Mouse (Mus musculus) forebrain, embryonic 12.5 days (tissue): Measurements from ENCODE around the gene Gm21905. TPM values are rescaled to one million over a fixed set of nuclear protein-coding genes. Genes with fewer than 3 reads are reported as not detected.
A peak's percentile ranks its signal among the peaks of the same experiment; 100 is the strongest.

Experiments
- ATAC-seq: fragments of 200-750 bp; cut with Nextera tagmentation; 2 replicates; pipeline ENCODE4 v1.8.0; 2017; ENCODE audit warnings: moderate TSS enrichment; ENCODE audit not compliant: low FRiP score
- H3K27ac ChIP-seq: fragments of 300-500 bp; sonication (generic); 2 replicates; pipeline ENCODE4 v1.5.1; 2016; ENCODE audit warnings: mild to moderate bottlenecking
- H3K27me3 ChIP-seq: fragments of 300-500 bp; sonication (generic); 2 replicates; pipeline ENCODE4 v1.6.1; 2016; ENCODE audit warnings: mild to moderate bottlenecking
- H3K36me3 ChIP-seq: fragments of 300-500 bp; sonication (generic); replicated peaks from 2 replicates; pipeline ENCODE4 v1.6.1; 2016; ENCODE audit warnings: mild to moderate bottlenecking
- H3K4me1 ChIP-seq: fragments of 300-500 bp; sonication (generic); 2 replicates; pipeline ENCODE4 v1.6.1; 2016
- H3K4me2 ChIP-seq: fragments of 300-500 bp; sonication (generic); 2 replicates; pipeline ENCODE4 v1.6.1; 2016; ENCODE audit warnings: mild to moderate bottlenecking, moderate library complexity
- H3K4me3 ChIP-seq: fragments of 300-500 bp; sonication (generic); replicated peaks from 2 replicates; pipeline ENCODE4 v1.5.1; 2016; ENCODE audit warnings: mild to moderate bottlenecking
- H3K9ac ChIP-seq: fragments of 300-500 bp; sonication (generic); 2 replicates; pipeline ENCODE4 v1.6.1; 2016; ENCODE audit warnings: mild to moderate bottlenecking
- H3K9me3 ChIP-seq: fragments of 300-500 bp; sonication (generic); 2 replicates; pipeline ENCODE4 v1.6.1; 2016
- WGBS: fragments of 180-500 bp; shearing (Covaris S2); methylation state at CpG from one replicate; pipeline ENCODE4 v1.1.7; 2016; 5-methylcytosine and 5-hydroxymethylcytosine counted together
- polyA plus RNA-seq: library from polyadenylated mRNA; unstranded; fragments of >200 nt; fragmentation: Nextera tagmentation; extraction: Ambion mirVana; gene quantifications from 2 replicates; pipeline ENCODE4 v1.2.1, GENCODE M21; 2016

Gm21905 gene
- polyA plus RNA-seq = not detected in 2 replicates

DNA sequence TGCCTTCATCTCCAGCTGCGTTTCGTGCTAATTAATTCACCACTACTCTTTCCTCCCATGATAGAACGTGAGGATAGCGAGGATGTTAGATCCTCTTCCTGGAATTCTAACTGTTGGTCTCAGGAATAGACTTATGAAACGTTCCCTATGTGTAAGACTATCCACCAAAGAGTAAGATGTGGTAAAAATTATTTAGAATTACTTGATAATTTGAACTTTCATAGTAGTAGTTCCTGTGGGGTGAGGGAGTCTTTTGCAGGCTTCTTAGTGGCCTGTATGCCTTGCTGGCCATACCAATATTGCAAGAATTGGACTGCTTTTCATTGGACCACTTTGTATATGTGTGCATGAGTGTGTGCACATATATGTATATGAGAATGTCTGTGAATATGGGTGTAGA is at the start of gene Gm21905:
Gm21905 (minus strand) TSS at position 101 of the 400 bp plus-strand sequence.
- H3K4me1 ChIP-seq = no peaks in the 10 kb centered on the region
- H3K9ac ChIP-seq = no peak within 1 kb of the TSS
- H3K27ac ChIP-seq = no peak within 1 kb of the TSS
- no peaks in the 10 kb centered on the region for H3K27me3 ChIP-seq
- WGBS = 84% methylated on average over 5 of the region's 5 CpGs
- no peak within 1 kb of the TSS for H3K4me2 ChIP-seq
- no peaks in the 10 kb centered on the region for H3K9me3 ChIP-seq
- H3K4me3 ChIP-seq = no peak within 1 kb of the TSS
- ATAC-seq = no peak
- H3K36me3 ChIP-seq = no peaks in the 10 kb centered on the region

DNA sequence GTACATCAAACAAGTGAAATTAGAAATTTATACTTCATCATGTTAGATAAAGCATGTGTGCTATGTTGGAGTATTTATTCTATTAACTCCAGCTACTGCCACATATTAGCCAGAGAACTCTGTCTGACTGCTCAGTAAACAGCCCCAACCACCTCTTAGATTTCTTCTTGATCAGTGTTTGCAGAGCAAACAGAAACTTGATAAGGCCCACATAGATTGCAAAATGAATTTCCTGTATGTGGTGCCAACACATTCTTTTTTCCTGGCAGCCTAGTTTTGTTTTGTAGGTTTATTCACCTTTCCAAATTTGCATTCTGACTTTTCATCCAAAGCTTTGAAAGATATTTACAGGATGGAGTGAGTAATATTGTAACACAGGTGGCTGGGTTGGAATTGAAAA is 44.2 kb upstream of the Gm21905 start:
- no peaks in the 10 kb centered on the region for H3K27me3 ChIP-seq
- H3K36me3 ChIP-seq = no peaks in the 10 kb centered on the region
- H3K4me1 ChIP-seq = no peaks in the 10 kb centered on the region
- ATAC-seq = no peak
- no peak overlapping the region for H3K9ac ChIP-seq
- no peak overlapping the region for H3K4me3 ChIP-seq
- H3K27ac ChIP-seq = no peak overlapping the region
- no peak overlapping the region for H3K4me2 ChIP-seq
- no peaks in the 10 kb centered on the region for H3K9me3 ChIP-seq

DNA sequence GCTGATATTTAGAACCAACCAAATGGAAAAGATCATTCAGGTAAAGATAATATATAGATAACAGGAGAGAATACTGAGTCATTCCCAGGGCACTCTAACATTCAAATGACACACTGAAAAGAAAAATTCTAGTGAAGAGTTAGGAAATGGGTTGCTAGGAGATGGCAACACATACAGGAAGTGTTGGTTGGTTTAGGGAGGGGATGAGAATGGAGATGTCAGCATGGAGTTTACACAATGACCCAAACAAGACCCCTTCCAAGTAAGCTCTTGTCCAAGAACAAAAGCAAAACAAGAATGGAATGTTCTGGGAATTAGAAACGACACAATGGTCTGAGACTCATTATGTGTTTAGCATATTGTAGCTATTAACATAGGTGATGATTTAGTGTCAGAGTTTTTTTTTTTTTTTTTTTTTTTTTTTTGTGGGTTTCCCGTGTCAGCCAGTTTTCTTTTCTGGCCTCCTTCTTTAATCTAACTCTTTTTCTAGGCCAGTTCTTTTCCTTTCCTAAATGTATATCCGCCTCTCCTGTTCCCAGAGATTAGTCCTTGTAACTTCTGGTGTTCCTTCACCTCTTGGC is 35.8 kb upstream of the Gm21905 start:
- Histone ChIP-seq H3K36me3 (no peaks in the 10 kb centered on the region), H3K4me1 (no peaks in the 10 kb centered on the region), H3K4me3 (no peak overlapping the region), H3K27me3 (no peaks in the 10 kb centered on the region), H3K9me3 (no peaks in the 10 kb centered on the region), H3K27ac (no peak overlapping the region), H3K4me2 (no peak overlapping the region), H3K9ac (no peak overlapping the region)
- ATAC-seq = no peak
- WGBS = 52% methylated on average over 3 of the region's 3 CpGs

DNA sequence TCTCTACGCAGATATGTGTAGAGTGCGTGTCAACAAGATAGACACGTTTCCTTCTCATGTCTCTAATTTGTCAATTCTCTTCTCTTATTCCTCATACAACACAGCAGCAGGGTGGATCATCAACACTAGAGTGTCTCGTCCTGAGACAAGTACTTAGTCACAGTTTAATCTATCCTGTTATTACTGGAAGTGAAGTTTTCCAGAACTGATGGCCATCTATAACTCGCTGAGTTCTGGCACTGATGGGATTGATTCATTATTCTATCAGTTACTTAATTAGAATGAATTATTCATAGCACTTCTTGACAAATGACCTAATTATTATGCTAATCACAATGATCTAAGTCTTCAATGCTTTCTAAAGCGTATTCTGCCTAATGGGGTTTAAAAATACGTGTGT is 23.3 kb upstream of the Gm21905 start:
- no peaks in the 10 kb centered on the region for H3K9me3 ChIP-seq
- H3K36me3 ChIP-seq = no peaks in the 10 kb centered on the region
- 50% methylated on average over 7 of the region's 7 CpGs for WGBS
- H3K4me1 ChIP-seq = peaks cover 2% of the 10 kb centered on the region; the same call in 1 of the 2 replicates
- no peak overlapping the region for H3K4me2 ChIP-seq
- no peak overlapping the region for H3K27ac ChIP-seq
- peak; percentile 71 for ATAC-seq
- no peak overlapping the region for H3K4me3 ChIP-seq
- no peak overlapping the region for H3K9ac ChIP-seq
- H3K27me3 ChIP-seq = no peaks in the 10 kb centered on the region

DNA sequence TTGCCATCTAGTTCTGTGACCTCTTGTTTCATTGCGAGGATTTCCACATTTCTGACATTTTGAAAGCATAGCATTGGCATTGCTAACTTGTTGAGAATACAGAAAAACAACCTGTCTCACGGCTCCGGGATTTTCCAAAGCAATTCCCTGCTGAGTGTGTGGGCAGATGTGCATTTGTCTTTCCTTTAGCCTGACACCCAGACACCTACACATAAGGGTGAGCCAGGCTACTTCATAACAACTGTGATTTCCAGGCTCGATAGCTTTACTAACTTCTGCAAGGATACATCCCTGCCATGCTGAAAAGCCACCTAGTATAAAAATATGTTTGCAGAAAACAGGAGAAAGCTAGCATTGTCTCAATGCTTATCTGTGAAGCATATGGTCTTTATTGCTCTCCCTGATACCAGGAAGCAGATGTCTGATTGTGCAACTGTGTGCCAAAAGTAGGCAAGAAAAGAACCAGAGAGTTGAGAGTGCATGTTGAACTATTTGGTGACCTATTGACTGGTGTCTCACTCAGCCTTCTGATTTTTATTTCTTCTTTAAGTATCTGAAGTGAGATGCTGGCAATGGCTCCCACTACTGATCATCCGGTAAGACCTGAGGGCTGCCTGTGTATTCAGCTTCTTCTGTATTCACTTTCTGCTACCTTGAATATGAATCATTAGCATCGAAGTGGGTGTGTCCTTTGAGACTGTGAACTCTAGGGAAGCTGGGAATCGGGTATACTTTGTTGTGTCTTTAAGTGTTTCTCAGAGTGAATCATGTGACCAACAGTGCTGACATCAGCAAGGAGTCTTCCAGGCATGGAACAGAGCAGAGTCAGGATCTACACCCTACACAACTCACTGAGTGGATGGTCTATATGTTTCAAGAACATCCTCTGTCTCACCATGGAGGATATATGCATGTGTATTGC is 15.7 kb upstream of the Gm21905 start:
- no peak overlapping the region for H3K9ac ChIP-seq
- 85% methylated on average over 7 of the region's 7 CpGs for WGBS
- no peak overlapping the region for H3K27ac ChIP-seq
- H3K4me2 ChIP-seq = no peak overlapping the region
- ATAC-seq = no peak
- no peaks in the 10 kb centered on the region for H3K36me3 ChIP-seq
- no peaks in the 10 kb centered on the region for H3K9me3 ChIP-seq
- no peaks in the 10 kb centered on the region for H3K4me1 ChIP-seq
- H3K27me3 ChIP-seq = no peaks in the 10 kb centered on the region
- H3K4me3 ChIP-seq = no peak overlapping the region

DNA sequence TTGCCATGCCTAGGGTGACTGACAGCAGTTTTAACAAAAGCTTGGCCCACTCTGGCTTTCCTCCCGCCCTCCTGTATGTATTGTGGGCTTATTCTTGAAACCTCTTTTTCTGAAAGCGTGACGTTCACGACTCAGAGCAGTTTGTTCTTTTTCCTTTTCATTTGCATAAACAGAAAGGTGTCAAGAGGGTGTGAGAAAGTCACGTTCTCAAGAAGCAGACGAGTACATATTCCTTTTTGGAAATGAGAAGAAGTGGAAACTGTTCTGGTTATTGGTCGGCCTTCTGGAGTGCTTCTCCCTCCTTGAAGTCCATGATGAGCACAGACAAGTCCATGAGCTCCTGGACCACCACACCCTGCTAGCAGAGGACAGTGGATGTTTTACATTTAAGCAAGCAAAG is 9.3 kb upstream of the Gm21905 start:
- Histone ChIP-seq H3K4me1 (peaks cover 4% of the 10 kb centered on the region; the same call in 1 of the 2 replicates), H3K36me3 (no peaks in the 10 kb centered on the region)
- WGBS = 39% methylated on average over 7 of the region's 7 CpGs

DNA sequence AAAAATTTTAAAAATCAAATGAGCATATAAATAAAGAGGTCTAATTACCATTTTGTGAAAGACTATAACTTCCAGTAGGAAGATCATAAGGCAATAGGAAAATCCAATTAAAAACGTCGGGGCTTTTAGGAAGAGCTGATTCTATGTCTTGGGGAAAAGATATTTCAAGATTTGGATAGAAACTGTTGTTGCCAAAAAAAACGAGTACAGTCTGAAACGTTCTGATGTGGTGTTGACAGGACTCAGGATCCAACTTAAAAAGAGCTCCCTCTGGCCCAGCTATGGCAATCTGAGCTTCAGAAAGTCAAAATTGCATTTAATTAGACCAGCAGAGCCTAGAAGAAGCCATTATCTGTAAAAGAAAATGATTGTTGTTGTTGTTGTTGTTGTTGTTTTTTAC is 7.9 kb upstream of the Gm21905 start:
- Histone ChIP-seq H3K4me3 (no peak overlapping the region), H3K9ac (no peak overlapping the region), H3K27me3 (no peaks in the 10 kb centered on the region), H3K36me3 (no peaks in the 10 kb centered on the region), H3K9me3 (no peaks in the 10 kb centered on the region), H3K27ac (no peak overlapping the region), H3K4me1 (peaks cover 4% of the 10 kb centered on the region; the same call in 1 of the 2 replicates), H3K4me2 (no peak overlapping the region)
- ATAC-seq = no peak
- 80% methylated on average over 4 of the region's 4 CpGs for WGBS

More for the DNA sequence above, 9.3 kb upstream of the Gm21905 start:
- H3K9ac ChIP-seq = no peak overlapping the region
- H3K27ac ChIP-seq = no peak overlapping the region
- no peak overlapping the region for H3K4me2 ChIP-seq
- no peaks in the 10 kb centered on the region for H3K9me3 ChIP-seq
- H3K4me3 ChIP-seq = no peak overlapping the region
- H3K27me3 ChIP-seq = no peaks in the 10 kb centered on the region
- ATAC-seq = no peak

DNA sequence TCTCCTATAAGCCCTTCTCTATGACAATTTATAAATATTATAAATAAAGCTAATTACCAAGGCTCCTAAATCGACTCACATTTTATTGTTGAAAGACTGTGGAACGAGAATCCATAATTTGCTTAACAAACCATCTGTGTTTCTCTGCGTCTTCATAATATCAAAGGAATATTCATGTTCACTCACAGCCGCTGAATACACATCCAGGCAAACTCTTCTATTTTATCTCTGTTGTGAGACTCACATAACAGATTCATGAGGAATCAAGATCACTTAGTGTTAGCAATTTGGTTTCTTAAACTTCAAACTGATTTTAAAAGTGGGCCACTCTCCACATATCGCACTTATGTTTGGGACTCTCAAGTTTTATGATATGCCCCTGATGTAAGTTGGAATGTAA is 1.9 kb upstream of the Gm21905 start:
- H3K9ac ChIP-seq = no peak overlapping the region

DNA sequence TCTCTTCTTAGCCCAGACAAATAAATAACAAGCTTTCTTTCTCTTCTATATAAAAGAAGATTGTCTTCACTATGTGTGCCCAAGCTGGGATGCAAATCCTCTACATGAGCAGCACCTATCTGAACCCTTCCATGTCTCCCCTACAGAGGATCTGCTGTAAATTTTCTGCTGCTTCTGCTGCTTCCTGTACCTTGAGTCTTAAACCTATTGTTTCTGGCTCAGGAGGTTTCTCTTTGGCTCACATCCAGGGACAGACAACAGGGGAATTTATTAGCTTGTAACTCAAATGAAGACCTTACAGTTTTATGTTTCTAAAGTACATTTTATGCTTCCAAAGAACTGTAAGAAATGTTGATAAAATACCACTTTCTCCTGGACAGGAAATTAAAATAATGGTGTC is 785 bp upstream of the Gm21905 start:
- Histone ChIP-seq H3K9me3 (no peaks in the 10 kb centered on the region), H3K4me1 (no peaks in the 10 kb centered on the region), H3K4me2 (no peak overlapping the region), H3K27me3 (no peaks in the 10 kb centered on the region), H3K36me3 (no peaks in the 10 kb centered on the region), H3K4me3 (no peak overlapping the region), H3K9ac (no peak overlapping the region), H3K27ac (no peak overlapping the region)
- ATAC-seq = no peak

More for the DNA sequence above, 1.9 kb upstream of the Gm21905 start:
- Histone ChIP-seq H3K27me3 (no peaks in the 10 kb centered on the region), H3K4me2 (no peak overlapping the region), H3K4me1 (no peaks in the 10 kb centered on the region), H3K27ac (no peak overlapping the region), H3K36me3 (no peaks in the 10 kb centered on the region), H3K4me3 (no peak overlapping the region), H3K9me3 (no peaks in the 10 kb centered on the region)
- 93% methylated on average over 5 of the region's 5 CpGs for WGBS
- no peak for ATAC-seq

DNA sequence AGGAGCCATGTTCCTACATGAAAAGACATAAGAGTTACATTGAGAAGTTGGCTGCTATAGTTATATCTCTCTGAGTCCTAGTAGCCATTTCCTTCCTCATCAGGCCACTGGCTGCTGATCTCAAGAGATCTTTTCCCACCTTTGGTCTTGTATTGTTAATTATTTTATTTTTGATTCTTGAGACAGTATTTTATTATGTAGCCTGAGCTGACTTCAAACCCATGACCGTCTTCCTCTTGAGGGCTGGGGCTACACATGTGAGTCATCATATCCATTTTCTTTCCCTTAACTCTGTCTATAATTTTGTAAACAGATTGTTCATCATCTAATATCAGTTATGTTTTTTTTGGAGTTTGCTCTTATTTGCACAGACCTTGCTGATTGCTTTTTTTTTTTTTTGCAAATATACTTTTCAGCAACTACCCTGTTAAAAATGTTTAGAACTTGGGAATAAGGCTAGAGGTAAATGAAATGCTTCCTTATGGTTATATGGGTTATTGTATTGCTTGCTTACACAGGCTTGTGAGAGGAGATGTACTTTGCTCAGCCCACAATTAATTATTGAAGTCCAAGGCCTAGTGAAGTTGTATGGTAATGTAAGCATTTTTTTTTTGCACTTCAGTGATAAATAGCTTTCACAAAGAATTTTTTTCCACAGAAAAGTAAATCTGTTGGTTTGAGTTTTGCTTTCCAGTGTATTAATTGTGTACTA is 2.0 kb downstream of the Gm21905 start:
- no peak overlapping the region for H3K4me2 ChIP-seq
- H3K4me1 ChIP-seq = no peaks in the 10 kb centered on the region
- H3K27ac ChIP-seq = no peak overlapping the region
- H3K36me3 ChIP-seq = no peaks in the 10 kb centered on the region
- H3K9ac ChIP-seq = no peak overlapping the region
- no peaks in the 10 kb centered on the region for H3K9me3 ChIP-seq
- H3K4me3 ChIP-seq = no peak overlapping the region
- 89% methylated on average over 1 of the region's 1 CpGs for WGBS
- no peaks in the 10 kb centered on the region for H3K27me3 ChIP-seq
- no peak for ATAC-seq

DNA sequence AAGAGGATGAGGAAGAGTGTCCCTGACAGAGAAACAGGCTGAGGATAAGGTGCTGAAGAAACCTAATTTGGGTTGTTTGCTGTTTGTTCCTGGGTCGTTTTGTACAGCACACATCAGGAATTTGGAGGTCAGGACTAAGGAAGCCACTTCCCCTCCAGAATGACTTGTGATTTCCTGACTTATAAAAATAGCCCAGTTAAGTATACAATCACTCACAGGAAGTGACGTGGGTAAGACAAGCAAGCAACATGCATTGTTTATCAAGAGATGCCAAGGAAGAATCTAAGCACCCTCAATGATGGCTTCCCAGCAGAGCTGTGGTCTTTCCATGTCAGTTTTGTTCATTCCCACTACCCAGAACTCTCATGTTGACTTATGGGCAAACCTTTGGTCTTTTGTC is 3.0 kb downstream of the Gm21905 start:
- H3K27ac ChIP-seq = no peak overlapping the region
- no peaks in the 10 kb centered on the region for H3K9me3 ChIP-seq
- H3K4me1 ChIP-seq = no peaks in the 10 kb centered on the region
- H3K4me3 ChIP-seq = no peak overlapping the region
- no peaks in the 10 kb centered on the region for H3K36me3 ChIP-seq
- no peak overlapping the region for H3K4me2 ChIP-seq
- H3K27me3 ChIP-seq = no peaks in the 10 kb centered on the region
- WGBS = 67% methylated on average over 2 of the region's 2 CpGs
- no peak overlapping the region for H3K9ac ChIP-seq
- no peak for ATAC-seq

DNA sequence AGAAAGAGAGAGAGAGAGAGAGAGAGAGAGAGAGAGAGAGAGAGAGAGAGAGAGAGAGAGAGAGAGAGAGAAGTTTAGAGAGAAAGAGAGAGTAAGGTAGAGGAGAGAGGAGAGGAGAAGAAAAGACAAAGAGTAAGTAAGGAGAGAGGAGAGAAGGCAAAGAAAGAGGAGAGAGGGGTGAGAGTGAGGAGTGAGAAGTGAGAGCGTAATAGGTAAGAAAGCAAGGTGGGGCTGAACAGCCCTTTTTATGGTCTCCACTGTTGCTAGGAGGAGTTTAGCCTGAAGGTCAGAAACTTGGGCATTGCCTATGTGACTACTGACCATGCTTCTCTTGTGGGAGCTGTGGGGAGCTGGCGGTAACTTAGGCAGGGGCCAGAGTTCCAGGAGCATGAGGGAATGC is 4.9 kb downstream of the Gm21905 start, which contains the start of gene Gm5108:
Gm5108 (plus strand) TSS at position 301 of the 400 bp plus-strand sequence.
- Histone ChIP-seq H3K9ac (no peak within 1 kb of the TSS), H3K4me2 (no peak within 1 kb of the TSS), H3K27me3 (no peaks in the 10 kb centered on the region), H3K9me3 (no peaks in the 10 kb centered on the region), H3K4me3 (no peak within 1 kb of the TSS), H3K4me1 (no peaks in the 10 kb centered on the region), H3K27ac (no peak within 1 kb of the TSS), H3K36me3 (no peaks in the 10 kb centered on the region)
- 90% methylated on average over 2 of the region's 2 CpGs for WGBS
- ATAC-seq = no peak
